Mouse (Mus musculus) heart, postnatal 25 days (tissue): ENCODE measurements around the gene Loxl3. TPM values are rescaled to one million over a fixed set of nuclear protein-coding genes. Genes with fewer than 3 reads are reported as not detected.

ENCODE experiments used
- DNase-seq: peaks from one replicate; pipeline ENCODE4 v3.0.0; 2022; ENCODE audit warnings: low spot score
- intact Hi-C: fragments of 180-260 bp; cut with DNase I; formaldehyde crosslinking; loops from one replicate; pipeline ENCODE4 v1.15.1; 2025
- total RNA-seq, 2 experiments: library from RNA; stranded (reverse); gene quantifications; 2 replicates each; pipeline ENCODE4 v1.2.3; 2021

Gene Loxl3
- total RNA-seq, 2 experiments from 2014 or later: 2.0 to 4.2 TPM

GRCm38 (mm10) chr6:83014482-83015466 is 19.2 kb upstream of the Loxl3 start:
- intact Hi-C loops: no loop called here
- no peak for DNase-seq

GRCm38 (mm10) chr6:83015749-83016148 is 18.2 kb upstream of the Loxl3 start:
- intact Hi-C loops: no loop called here
- DNase-seq: no peak

- peak; percentile 76 for DNase-seq
- intact Hi-C loops: no loop called here
These were observed 16.8 kb upstream of the Loxl3 start for GRCm38 (mm10) chr6:83017190-83017589.

GRCm38 (mm10) chr6:83019044-83019443 is 14.9 kb upstream of the Loxl3 start:
- DNase-seq: no peak
- intact Hi-C loops: no loop called here

GRCm38 (mm10) chr6:83020121-83020520 is 13.9 kb upstream of the Loxl3 start:
- no peak for DNase-seq
- intact Hi-C loops: no loop called here

- DNase-seq: no peak
- intact Hi-C loops: no loop called here
These were observed 13.0 kb upstream of the Loxl3 start for GRCm38 (mm10) chr6:83020836-83021593.

GRCm38 (mm10) chr6:83023008-83023407 is 11.0 kb upstream of the Loxl3 start:
- intact Hi-C loops: no loop called here
- no peak for DNase-seq

GRCm38 (mm10) chr6:83023786-83024185 is 10.2 kb upstream of the Loxl3 start:
- DNase-seq: no peak
- intact Hi-C loops: no loop called here

- intact Hi-C loops: no loop called here
- DNase-seq: no peak
These were observed 9.6 kb upstream of the Loxl3 start for GRCm38 (mm10) chr6:83024421-83024820.

- intact Hi-C loops: no loop called here
- DNase-seq: no peak
These were observed 8.8 kb upstream of the Loxl3 start for GRCm38 (mm10) chr6:83025221-83025620.

GRCm38 (mm10) chr6:83027293-83027692 is 6.7 kb upstream of the Loxl3 start:
- intact Hi-C loops: no loop called here
- DNase-seq: no peak

GRCm38 (mm10) chr6:83027706-83028105 is 6.3 kb upstream of the Loxl3 start:
- no peak for DNase-seq
- intact Hi-C loops: no loop called here

- no peak for DNase-seq
- intact Hi-C loops: no loop called here
These were observed 4.2 kb upstream of the Loxl3 start for GRCm38 (mm10) chr6:83029777-83030176.

GRCm38 (mm10) chr6:83031111-83031510 is 2.9 kb upstream of the Loxl3 start:
- intact Hi-C loops: no loop called here

GRCm38 (mm10) chr6:83031921-83032590 is 1.9 kb upstream of the Loxl3 start:
- no peak for DNase-seq
- intact Hi-C loops: no loop called here

More at GRCm38 (mm10) chr6:83031111-83031510, 2.9 kb upstream of the Loxl3 start:
- no peak for DNase-seq

GRCm38 (mm10) chr6:83032769-83033191 is 1.2 kb upstream of the Loxl3 start:
- intact Hi-C loops: no loop called here
- DNase-seq: no peak

GRCm38 (mm10) chr6:83034463-83035055 is 586 bp downstream of the Loxl3 start:
- intact Hi-C loops: no loop called here
- DNase-seq: no peak

- intact Hi-C loops: no loop called here
- no peak for DNase-seq
These were observed 3.2 kb downstream of the Loxl3 start for GRCm38 (mm10) chr6:83037188-83037587.

- peak; percentile 81 for DNase-seq
- intact Hi-C loops: no loop called here
These were observed 4.6 kb downstream of the Loxl3 start for GRCm38 (mm10) chr6:83038496-83039012.

GRCm38 (mm10) chr6:83040601-83041000 is 6.6 kb downstream of the Loxl3 start:
- no peak for DNase-seq
- intact Hi-C loops: no loop called here
